8 mouse cellular contexts compared by ENCODE assay signal in the genomic region with DNA sequence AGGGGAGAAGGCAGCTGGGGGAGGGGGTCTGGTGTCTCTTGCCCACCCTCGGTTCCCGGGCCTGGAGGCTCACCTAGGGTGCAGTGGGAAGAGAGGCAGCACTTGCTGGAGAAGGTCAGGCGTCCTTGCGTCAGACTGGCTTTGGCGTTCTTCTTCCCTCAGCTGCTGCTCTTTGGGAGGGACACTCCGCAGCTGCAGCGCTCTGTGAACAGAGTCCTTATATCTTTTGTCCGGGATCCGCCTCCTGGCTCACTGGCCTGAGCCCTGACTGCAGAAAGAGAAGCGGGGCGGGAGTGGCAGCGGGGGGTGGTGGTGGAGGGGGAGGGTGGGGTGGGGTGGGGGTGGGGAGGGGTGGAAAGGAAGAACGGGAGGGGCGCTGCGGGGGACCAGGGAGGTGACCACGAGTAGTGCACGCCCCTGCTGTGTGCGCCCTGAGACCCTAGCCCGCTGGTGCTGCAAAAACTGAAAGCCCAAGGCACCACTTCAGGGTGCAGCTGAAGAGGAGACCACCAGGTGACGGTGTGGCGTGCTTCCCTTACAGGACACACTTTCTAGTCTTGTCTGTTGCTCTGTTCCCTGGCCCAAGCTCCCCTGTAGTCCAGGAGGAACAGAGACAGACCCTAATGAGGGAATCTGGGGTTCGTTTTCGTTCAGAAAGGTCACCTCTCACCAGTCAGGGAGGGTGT. TPM values are rescaled to one million over a fixed set of nuclear protein-coding genes. Genes with fewer than 3 reads are reported as not detected.
A peak's percentile ranks its signal among the peaks of the same experiment; 100 is the strongest.
DNase-seq lines count a peak whose midpoint lies in the region; ATAC-seq and TF ChIP-seq lines count a peak whose summit lies in the region.

A gene (minus strand): TSS at position 302 of the 686 bp plus-strand sequence.

- H3K4me1 ChIP-seq in spleen, adult 2 months (ENCODE audit: control insufficient read depth, insufficient read depth, insufficient read length): peaks cover 4% of the 10 kb centered on the region; the same call in 1 of the 2 replicates
- H3K4me1 ChIP-seq in forebrain, embryonic 10.5 days: peaks cover 21% of the 10 kb centered on the region
- H3K4me1 ChIP-seq in heart, embryonic 12.5 days (replicated peaks): peaks cover 16% of the 10 kb centered on the region
- H3K4me1 ChIP-seq in kidney, embryonic 15.5 days: peaks cover 17% of the 10 kb centered on the region
- H3K4me1 ChIP-seq in limb, embryonic 14.5 days (ENCODE audit: control insufficient read depth, insufficient read depth, low read length): 0 out of 2 replicates have a peak, but pooled peaks cover 3% of the 10 kb centered on the region
- peaks cover 13% of the 10 kb centered on the region for H3K4me1 ChIP-seq in midbrain, embryonic 15.5 days
- H3K4me1 ChIP-seq in stomach, embryonic 15.5 days: peaks cover 13% of the 10 kb centered on the region

- H3K9ac ChIP-seq in heart, embryonic 12.5 days: peak within 1 kb of the TSS; percentile 85
- H3K9ac ChIP-seq in kidney, embryonic 15.5 days: peak within 1 kb of the TSS; percentile 34
- peak within 1 kb of the TSS; percentile 58 for H3K9ac ChIP-seq in limb, embryonic 14.5 days (ENCODE audit: low read depth, low read length, severe bottlenecking)
- peak within 1 kb of the TSS; percentile 44 for H3K9ac ChIP-seq in midbrain, embryonic 15.5 days
- peak within 1 kb of the TSS; percentile 17; the same call in 1 of the 2 replicates for H3K9ac ChIP-seq in stomach, embryonic 15.5 days

- no peaks in the 10 kb centered on the region for H3K27me3 ChIP-seq in spleen, adult 2 months (ENCODE audit: control insufficient read depth, insufficient read depth, low read length)
- peaks cover 10% of the 10 kb centered on the region for H3K27me3 ChIP-seq in forebrain, embryonic 10.5 days (ENCODE audit: poor library complexity, severe bottlenecking)
- no peaks in the 10 kb centered on the region for H3K27me3 ChIP-seq in heart, embryonic 12.5 days (replicated peaks)
- no peaks in the 10 kb centered on the region for H3K27me3 ChIP-seq in kidney, embryonic 15.5 days
- no peaks in the 10 kb centered on the region for H3K27me3 ChIP-seq in limb, embryonic 14.5 days (ENCODE audit: control insufficient read depth, insufficient read depth, low read length)
- H3K27me3 ChIP-seq in midbrain, embryonic 15.5 days (replicated peaks): no peaks in the 10 kb centered on the region; the same call in 1 of the 2 replicates
- H3K27me3 ChIP-seq in stomach, embryonic 15.5 days (replicated peaks): no peaks in the 10 kb centered on the region

- peak; percentile 7; the same call in 1 of the 2 replicates for TF ChIP-seq CTCF in spleen, adult 2 months (IDR thresholded peaks at IDR 0.05; ENCODE audit: extremely low read depth, insufficient read depth, insufficient read length, insufficient replicate concordance)

- H3K27ac ChIP-seq in spleen, adult 2 months (ENCODE audit: insufficient read depth, low read length): peak within 1 kb of the TSS; percentile 52
- peak within 1 kb of the TSS; percentile 88 for H3K27ac ChIP-seq in forebrain, embryonic 10.5 days
- H3K27ac ChIP-seq in heart, embryonic 12.5 days (ENCODE audit: poor library complexity, severe bottlenecking): peak within 1 kb of the TSS; percentile 94
- H3K27ac ChIP-seq in kidney, embryonic 15.5 days: peak within 1 kb of the TSS; percentile 86
- H3K27ac ChIP-seq in limb, embryonic 14.5 days (replicated peaks; ENCODE audit: low read depth, low read length): peak within 1 kb of the TSS; percentile 82
- peak within 1 kb of the TSS; percentile 63 for H3K27ac ChIP-seq in midbrain, embryonic 15.5 days
- H3K27ac ChIP-seq in stomach, embryonic 15.5 days: peak within 1 kb of the TSS; percentile 89

- H3K4me2 ChIP-seq in heart, embryonic 12.5 days: peak within 1 kb of the TSS; percentile 76
- peak within 1 kb of the TSS; percentile 69 for H3K4me2 ChIP-seq in kidney, embryonic 15.5 days
- H3K4me2 ChIP-seq in limb, embryonic 14.5 days (replicated peaks; ENCODE audit: low read depth, low read length, severe bottlenecking): peak within 1 kb of the TSS; percentile 69
- H3K4me2 ChIP-seq in midbrain, embryonic 15.5 days: peak within 1 kb of the TSS; percentile 54
- peak within 1 kb of the TSS; percentile 66 for H3K4me2 ChIP-seq in stomach, embryonic 15.5 days

- H3K4me3 ChIP-seq in spleen, adult 2 months (ENCODE audit: extremely low read depth, insufficient read depth, insufficient read length): peak within 1 kb of the TSS; percentile 47
- peak within 1 kb of the TSS; percentile 55 for H3K4me3 ChIP-seq in forebrain, embryonic 10.5 days
- peak within 1 kb of the TSS; percentile 53 for H3K4me3 ChIP-seq in heart, embryonic 12.5 days
- H3K4me3 ChIP-seq in kidney, embryonic 15.5 days (replicated peaks): peak within 1 kb of the TSS; percentile 45
- peak within 1 kb of the TSS; percentile 41 for H3K4me3 ChIP-seq in limb, embryonic 14.5 days (replicated peaks; ENCODE audit: low read length)
- H3K4me3 ChIP-seq in midbrain, embryonic 15.5 days: peak within 1 kb of the TSS; percentile 28
- H3K4me3 ChIP-seq in stomach, embryonic 15.5 days (replicated peaks): peak within 1 kb of the TSS; percentile 48

- no peaks in the 10 kb centered on the region for H3K36me3 ChIP-seq in spleen, adult 2 months (ENCODE audit: control insufficient read depth, insufficient read depth, low read length)
- H3K36me3 ChIP-seq in forebrain, embryonic 10.5 days (replicated peaks): no peaks in the 10 kb centered on the region
- no peaks in the 10 kb centered on the region for H3K36me3 ChIP-seq in heart, embryonic 12.5 days
- H3K36me3 ChIP-seq in kidney, embryonic 15.5 days: no peaks in the 10 kb centered on the region
- H3K36me3 ChIP-seq in limb, embryonic 14.5 days (ENCODE audit: control insufficient read depth, insufficient read depth, low read length): no peaks in the 10 kb centered on the region
- no peaks in the 10 kb centered on the region for H3K36me3 ChIP-seq in midbrain, embryonic 15.5 days (replicated peaks)
- no peaks in the 10 kb centered on the region for H3K36me3 ChIP-seq in stomach, embryonic 15.5 days

- peak in 1 of 2 experiments; percentile 7 for DNase-seq in spleen, adult 2 months (ENCODE audit: low read depth in 1 of 2, low spot score in 2 of 2)
- DNase-seq in spleen, adult 12 weeks (ENCODE audit: low spot score): no peak
- peak; percentile 53 for DNase-seq in forebrain, embryonic 10.5 days (ENCODE audit: extremely low spot score, low spot score)
- peak; percentile 69 for DNase-seq in limb, embryonic 14.5 days (ENCODE audit: low spot score)

- peak; percentile 78 for ATAC-seq in heart, embryonic 12.5 days (ENCODE audit: insufficient number of reproducible peaks, low FRiP score)
- peak; percentile 89 for ATAC-seq in kidney, embryonic 15.5 days (replicated peaks; ENCODE audit: low FRiP score)
- ATAC-seq in limb, embryonic 14.5 days (ENCODE audit: low FRiP score, low read depth): peak; percentile 83
- peak; percentile 83 for ATAC-seq in midbrain, embryonic 15.5 days (replicated peaks)
- ATAC-seq in stomach, embryonic 15.5 days (ENCODE audit: insufficient read depth, low FRiP score, low read depth): peak; percentile 78

- H3K9me3 ChIP-seq in forebrain, embryonic 10.5 days: no peaks in the 10 kb centered on the region
- no peaks in the 10 kb centered on the region for H3K9me3 ChIP-seq in heart, embryonic 12.5 days (replicated peaks)
- no peaks in the 10 kb centered on the region for H3K9me3 ChIP-seq in kidney, embryonic 15.5 days (replicated peaks)
- H3K9me3 ChIP-seq in limb, embryonic 14.5 days (ENCODE audit: control insufficient read depth, low read length): no peaks in the 10 kb centered on the region
- no peaks in the 10 kb centered on the region for H3K9me3 ChIP-seq in midbrain, embryonic 15.5 days
- no peaks in the 10 kb centered on the region for H3K9me3 ChIP-seq in stomach, embryonic 15.5 days

- 0 out of 2 replicates have a peak, but pooled peaks have one; percentile 15 for TF ChIP-seq POLR2A in spleen, adult 2 months (IDR thresholded peaks at IDR 0.05; ENCODE audit: low read depth, low read length)
- 0 out of 2 replicates have a peak, but pooled peaks have one; percentile 19 for TF ChIP-seq POLR2A in limb, embryonic 14.5 days (IDR thresholded peaks at IDR 0.05; ENCODE audit: borderline replicate concordance, extremely low read depth, insufficient read depth, insufficient read length)

- WGBS in spleen, adult 2 months: 15% methylated on average over 20 of the region's 23 CpGs
- WGBS in forebrain, embryonic 10.5 days: 1% methylated on average over 23 of the region's 23 CpGs
- under 1% methylated on average over 23 of the region's 23 CpGs for WGBS in heart, embryonic 12.5 days
- WGBS in kidney, embryonic 15.5 days: under 1% methylated on average over 21 of the region's 23 CpGs
- 0% methylated on average over 13 of the region's 23 CpGs for WGBS in limb, embryonic 14.5 days
- WGBS in midbrain, embryonic 15.5 days: under 1% methylated on average over 20 of the region's 23 CpGs
- under 1% methylated on average over 19 of the region's 23 CpGs for WGBS in stomach, embryonic 15.5 days

RNA-seq across cellular contexts. Expression of the gene that starts here (rescaled TPM):
- polyA plus RNA-seq in spleen, adult 2 months (2012; rRNA removed): 60.8 and 66.5 TPM in 2 replicates
- 5.6 and 6.1 TPM in 2 replicates for polyA plus RNA-seq in forebrain, embryonic 10.5 days (2016; fragmentation: Nextera tagmentation; extraction: Ambion mirVana)
- polyA plus RNA-seq in heart, embryonic 12.5 days (2016; fragmentation: Nextera tagmentation; extraction: Ambion mirVana): 36.5 and 38.2 TPM in 2 replicates
- 28.6 and 37.1 TPM in 2 replicates for polyA plus RNA-seq in kidney, embryonic 15.5 days (2015; fragmentation: Nextera tagmentation; extraction: Ambion mirVana)
- polyA plus RNA-seq in limb, embryonic 14.5 days (2012; rRNA removed): 36.9 and 44.7 TPM in 2 replicates
- polyA plus RNA-seq in limb, embryonic 14.5 days (2014; fragmentation: Nextera tagmentation; extraction: Ambion mirVana): 27.0 and 31.7 TPM in 2 replicates
- 5.3 and 6.6 TPM in 2 replicates for polyA plus RNA-seq in midbrain, embryonic 15.5 days (2015; fragmentation: Nextera tagmentation; extraction: Ambion mirVana)
- polyA plus RNA-seq in stomach, embryonic 15.5 days (2015; fragmentation: Nextera tagmentation; extraction: Ambion mirVana): 30.6 and 38.3 TPM in 2 replicates

Comparison
In these comparisons a context has a peak if more than half of its experiments do, and no peak if none do; other contexts are left out.
1. H3K9ac ChIP-seq: peak in every context shown above with its lines; median percentile 85 in heart, embryonic 12.5 days; 58 in limb, embryonic 14.5 days; 44 in midbrain, embryonic 15.5 days; 34 in kidney, embryonic 15.5 days; 17 in stomach, embryonic 15.5 days.